Mouse (Mus musculus): ENCODE data around the gene Anks3.

The Anks3 gene

GRCm38 (mm10) chr16:4943431-4943830, 20.6 kb downstream of the Anks3 start:
- no peak for TF ChIP-seq GATA4 (IDR thresholded peaks at IDR 0.05; ENCODE audit: insufficient replicate concordance, low read length)

GRCm38 (mm10) chr16:4942868-4943267, 21.1 kb downstream of the Anks3 start:
- no peak for TF ChIP-seq GATA4 (IDR thresholded peaks at IDR 0.05; ENCODE audit: insufficient replicate concordance, low read length)

GRCm38 (mm10) chr16:4941016-4941415, 23.0 kb downstream of the Anks3 start:
- TF ChIP-seq GATA4 (IDR thresholded peaks at IDR 0.05; ENCODE audit: insufficient replicate concordance, low read length), result no peak

GRCm38 (mm10) chr16:4940311-4940850, 23.6 kb downstream of the Anks3 start:
- no peak for TF ChIP-seq GATA4 (IDR thresholded peaks at IDR 0.05; ENCODE audit: insufficient replicate concordance, low read length)

GRCm38 (mm10) chr16:4939412-4939811, 24.6 kb downstream of the Anks3 start:
- no peak for TF ChIP-seq GATA4 (IDR thresholded peaks at IDR 0.05; ENCODE audit: insufficient replicate concordance, low read length)

- no peak for TF ChIP-seq GATA4 (IDR thresholded peaks at IDR 0.05; ENCODE audit: insufficient replicate concordance, low read length)
Measured at GRCm38 (mm10) chr16:4938989-4939388, 25.0 kb downstream of the Anks3 start.

GRCm38 (mm10) chr16:4938461-4938860, 25.5 kb downstream of the Anks3 start, which contains the start of gene Nudt16l1:
Nudt16l1 (plus strand) TSS chr16:4938761.
- TF ChIP-seq GATA4 (IDR thresholded peaks at IDR 0.05; ENCODE audit: insufficient replicate concordance, low read length), result no peak

GRCm38 (mm10) chr16:4937351-4938190, 26.4 kb downstream of the Anks3 start:
- TF ChIP-seq GATA4 (IDR thresholded peaks at IDR 0.05; ENCODE audit: insufficient replicate concordance, low read length), result no peak

- TF ChIP-seq GATA4 (IDR thresholded peaks at IDR 0.05; ENCODE audit: insufficient replicate concordance, low read length), result no peak
Measured at GRCm38 (mm10) chr16:4935931-4936703, 27.9 kb downstream of the Anks3 start.

- no peak for TF ChIP-seq GATA4 (IDR thresholded peaks at IDR 0.05; ENCODE audit: insufficient replicate concordance, low read length)
Measured at GRCm38 (mm10) chr16:4935430-4935829, 28.6 kb downstream of the Anks3 start.

- no peak for TF ChIP-seq GATA4 (IDR thresholded peaks at IDR 0.05; ENCODE audit: insufficient replicate concordance, low read length)
Measured at GRCm38 (mm10) chr16:4932429-4932828, 31.6 kb downstream of the Anks3 start.

- TF ChIP-seq GATA4 (IDR thresholded peaks at IDR 0.05; ENCODE audit: insufficient replicate concordance, low read length), result no peak
Measured at GRCm38 (mm10) chr16:4928474-4928873, 35.5 kb downstream of the Anks3 start.

- TF ChIP-seq GATA4 (IDR thresholded peaks at IDR 0.05; ENCODE audit: insufficient replicate concordance, low read length), result no peak
Measured at GRCm38 (mm10) chr16:4927967-4928366, 36.0 kb downstream of the Anks3 start.

- no peak for TF ChIP-seq GATA4 (IDR thresholded peaks at IDR 0.05; ENCODE audit: insufficient replicate concordance, low read length)
Measured at GRCm38 (mm10) chr16:4923996-4924395, 40.0 kb downstream of the Anks3 start.

- TF ChIP-seq GATA4 (IDR thresholded peaks at IDR 0.05; ENCODE audit: insufficient replicate concordance, low read length), result no peak
Measured at GRCm38 (mm10) chr16:4922481-4922880, 41.5 kb downstream of the Anks3 start.

GRCm38 (mm10) chr16:4920556-4920955, 43.4 kb downstream of the Anks3 start:
- TF ChIP-seq GATA4 (IDR thresholded peaks at IDR 0.05; ENCODE audit: insufficient replicate concordance, low read length), result no peak

Data from liver, adult (tissue).